Mouse (Mus musculus) embryonic fibroblast, embryonic 13.5 days (primary cell): ENCODE measurements at regions not wholly inside any gene's neighbourhood (a gene's known extent, or its start where the extent isn't known, plus 50 kb on each side); places are given as distances from the start of the nearest gene placed in this dataset.

Source experiments
- H3K27ac ChIP-seq: 2 replicates; pipeline ENCODE4 v1.5.1; 2012; ENCODE audit warnings: low read length, control low read depth, inconsistent platforms; ENCODE audit not compliant: insufficient read depth
- H3K4me1 ChIP-seq: 2 replicates; pipeline ENCODE4 v1.6.1; 2011; ENCODE audit warnings: low read length; ENCODE audit not compliant: control insufficient read depth, insufficient read depth
- H3K4me3 ChIP-seq: 2 replicates; pipeline ENCODE4 v1.5.1; 2011; ENCODE audit warnings: mild to moderate bottlenecking, control low read depth, low read length; ENCODE audit not compliant: insufficient read depth
- CTCF ChIP-seq: IDR thresholded peaks from 2 replicates; pipeline ENCODE4 v1.5.1; 2011; ENCODE audit warnings: mild to moderate bottlenecking, control low read depth, low read length, moderate library complexity, borderline replicate concordance; ENCODE audit not compliant: insufficient read depth
- POLR2A ChIP-seq: IDR thresholded peaks from 2 replicates; pipeline ENCODE4 v1.6.1; 2011; ENCODE audit warnings: low read depth, mild to moderate bottlenecking, control low read depth, low read length, moderate library complexity

DNA sequence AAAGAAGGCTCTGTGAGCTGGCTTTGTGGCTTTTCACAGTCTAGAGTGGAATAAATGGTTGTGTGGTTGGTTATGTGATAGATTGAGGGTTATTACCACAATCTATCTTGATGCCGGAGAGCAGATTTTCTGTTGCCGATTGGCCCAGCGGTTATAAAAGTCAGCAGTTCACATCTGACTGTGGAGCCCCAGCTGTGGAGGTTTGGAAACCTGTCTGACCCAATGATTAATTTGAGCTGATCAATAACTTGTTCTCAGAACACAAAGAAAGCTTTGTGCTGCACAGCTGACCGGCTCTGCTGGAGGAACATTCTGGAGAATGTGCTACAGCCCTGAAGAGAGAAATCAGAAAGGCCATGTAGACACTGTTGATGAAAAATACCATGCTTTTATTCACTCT lies 148.8 kb downstream of the Cdc42ep3 start:
- Histone ChIP-seq H3K27ac (no peak overlapping the region), H3K4me3 (no peak overlapping the region), H3K4me1 (no peaks in the 10 kb centered on the region)
- TF ChIP-seq POLR2A (no peak), CTCF (no peak)

DNA sequence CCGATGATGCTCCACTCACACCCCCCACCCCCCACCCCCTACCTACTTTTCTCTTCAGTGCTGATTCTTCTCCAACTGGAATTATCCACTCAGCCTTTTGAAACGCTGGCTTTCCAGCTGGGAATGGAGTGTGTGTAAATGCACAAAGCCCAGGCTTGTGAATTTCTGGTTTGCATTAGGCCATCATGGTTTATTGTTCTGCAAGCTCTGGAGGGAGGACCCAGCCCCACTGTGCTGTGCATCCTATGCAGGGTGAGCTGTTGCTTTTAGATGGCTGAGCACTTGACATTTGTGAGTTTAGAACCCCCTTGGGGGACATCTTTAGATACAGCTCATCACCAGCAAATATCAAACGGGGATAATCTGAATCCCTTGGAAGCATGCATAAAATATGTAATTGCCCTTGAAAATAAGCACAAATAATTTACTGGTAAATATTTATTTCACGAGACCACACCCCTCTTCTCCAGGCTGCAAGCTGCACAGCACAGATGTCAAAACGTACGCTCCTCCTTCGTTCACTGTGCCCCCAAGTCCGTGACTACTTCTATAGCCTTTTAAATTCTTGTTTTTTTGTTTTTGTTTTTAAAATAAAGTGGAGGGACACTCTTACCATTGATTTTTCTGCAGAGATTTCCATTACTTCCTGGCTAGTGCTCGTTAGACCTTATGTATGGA lies 148.2 kb downstream of the Qpct start:
- Histone ChIP-seq H3K4me3 (no peak overlapping the region), H3K4me1 (no peaks in the 10 kb centered on the region), H3K27ac (peak overlapping the region; percentile 17; the same call in 1 of the 2 replicates)
- TF ChIP-seq CTCF (no peak), POLR2A (no peak)

DNA sequence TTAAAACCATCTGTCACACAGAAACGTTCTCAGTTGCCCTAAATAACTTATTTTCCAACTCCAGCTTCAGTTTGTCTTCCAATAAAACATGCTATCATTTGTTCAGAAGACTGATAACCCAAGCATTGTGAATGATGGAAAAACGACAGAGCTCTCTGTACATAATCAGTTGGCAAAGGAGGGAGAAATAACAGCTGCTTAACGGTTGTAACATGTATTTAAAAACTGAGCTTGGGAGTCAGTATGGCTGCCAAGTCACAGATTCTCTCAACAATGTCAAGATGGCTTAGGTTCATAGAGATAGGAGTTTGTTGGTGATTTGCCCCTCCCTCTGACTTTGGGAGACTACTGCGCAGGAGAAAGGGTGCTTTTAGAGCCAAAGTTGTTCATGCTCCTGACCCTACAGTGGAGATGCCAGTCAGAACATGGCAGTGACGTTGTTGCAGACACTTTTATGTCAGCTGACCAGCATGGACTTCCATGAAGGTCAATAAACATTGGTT lies 140.2 kb downstream of the Qpct start:
- Histone ChIP-seq H3K27ac (no peak overlapping the region), H3K4me3 (no peak overlapping the region), H3K4me1 (no peaks in the 10 kb centered on the region)
- TF ChIP-seq POLR2A (no peak), CTCF (no peak)

DNA sequence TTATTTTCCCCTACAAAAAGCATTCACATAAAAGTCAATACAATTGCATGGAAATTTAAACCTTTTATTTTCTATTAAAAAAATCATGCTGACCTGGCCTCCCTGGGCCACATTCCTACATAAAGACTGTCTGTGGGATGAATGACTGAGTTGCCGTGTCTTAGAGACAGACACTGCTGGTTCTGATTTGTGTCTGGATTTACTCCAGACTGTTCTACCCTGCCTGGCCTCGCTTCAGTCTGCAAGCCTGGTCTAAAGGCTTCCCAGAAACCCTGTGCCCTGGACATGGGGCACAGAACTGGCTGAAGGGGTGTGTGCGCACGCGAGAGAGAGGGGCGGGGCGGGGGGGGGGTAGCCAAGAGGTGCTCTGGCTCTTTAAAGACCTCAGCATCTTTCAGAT lies 136.6 kb downstream of the Qpct start:
- TF ChIP-seq CTCF: no peak
- TF ChIP-seq POLR2A: no peak
- H3K4me3 ChIP-seq: no peak overlapping the region
- H3K4me1 ChIP-seq: no peaks in the 10 kb centered on the region
- no peak overlapping the region; the same call in 1 of the 2 replicates for H3K27ac ChIP-seq

DNA sequence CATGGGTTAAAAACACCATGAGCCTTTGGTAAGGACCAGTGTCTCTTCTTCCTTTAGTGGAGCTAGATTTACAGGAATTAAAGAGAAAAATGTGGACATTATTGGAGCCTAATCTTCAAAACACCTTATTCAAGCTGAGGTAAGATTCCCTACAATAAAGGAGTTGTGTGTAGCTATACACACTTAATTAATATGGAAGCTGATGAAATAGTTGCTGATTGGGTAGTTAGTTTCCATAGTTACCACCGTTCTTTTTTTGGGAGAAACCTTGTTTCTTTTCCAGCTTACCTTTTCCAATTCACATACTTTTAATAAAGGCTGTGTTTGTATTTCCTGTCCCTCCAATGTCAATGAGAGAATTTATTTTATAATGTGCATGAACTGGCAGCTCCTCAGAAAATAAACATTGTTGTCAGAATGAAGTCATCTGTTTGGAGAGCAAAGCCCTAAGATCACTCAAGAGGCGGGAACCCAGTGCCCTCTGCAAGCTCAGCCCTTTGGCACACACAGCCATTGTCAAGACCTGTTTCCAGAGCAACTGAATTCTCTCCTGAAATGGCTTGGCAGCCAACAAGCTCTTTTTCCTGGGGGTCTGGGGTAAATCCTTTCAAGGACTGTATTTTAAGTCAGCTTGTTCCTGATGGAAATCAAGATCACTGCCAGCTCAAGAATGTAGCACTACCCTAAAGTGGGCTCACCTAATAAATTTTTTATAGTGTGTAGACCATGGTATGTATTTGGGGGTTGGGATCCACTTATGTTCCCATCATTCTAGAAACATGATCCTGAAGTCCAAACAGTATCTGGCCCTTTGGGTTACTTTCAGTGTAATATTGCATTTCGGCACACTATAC lies 128.8 kb downstream of the Qpct start:
- TF ChIP-seq CTCF (no peak), POLR2A (no peak)
- H3K4me3 ChIP-seq: no peak overlapping the region
- H3K27ac ChIP-seq: no peak overlapping the region
- H3K4me1 ChIP-seq: peaks cover 4% of the 10 kb centered on the region

DNA sequence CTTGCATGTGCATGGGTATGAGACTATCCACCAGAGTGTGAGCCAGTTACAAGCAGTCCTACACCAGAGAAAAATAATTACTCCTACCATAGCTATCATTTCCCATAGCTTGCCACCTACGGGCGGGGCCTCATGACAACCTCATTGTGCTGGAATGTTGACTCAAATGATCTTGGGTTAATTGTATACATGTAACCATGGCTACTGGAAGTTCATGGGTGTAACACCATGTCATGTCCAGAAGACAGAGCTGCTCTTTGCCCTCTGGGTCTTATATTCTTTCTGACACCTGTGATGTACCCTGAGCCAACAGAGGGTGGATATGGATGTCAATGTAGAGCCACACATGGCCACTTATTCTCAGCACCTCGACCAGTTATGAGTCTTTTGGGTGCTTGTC lies 125.6 kb downstream of the Qpct start:
- no peak overlapping the region for H3K27ac ChIP-seq
- H3K4me1 ChIP-seq: peaks cover 4% of the 10 kb centered on the region
- TF ChIP-seq CTCF (no peak), POLR2A (no peak)
- H3K4me3 ChIP-seq: no peak overlapping the region

DNA sequence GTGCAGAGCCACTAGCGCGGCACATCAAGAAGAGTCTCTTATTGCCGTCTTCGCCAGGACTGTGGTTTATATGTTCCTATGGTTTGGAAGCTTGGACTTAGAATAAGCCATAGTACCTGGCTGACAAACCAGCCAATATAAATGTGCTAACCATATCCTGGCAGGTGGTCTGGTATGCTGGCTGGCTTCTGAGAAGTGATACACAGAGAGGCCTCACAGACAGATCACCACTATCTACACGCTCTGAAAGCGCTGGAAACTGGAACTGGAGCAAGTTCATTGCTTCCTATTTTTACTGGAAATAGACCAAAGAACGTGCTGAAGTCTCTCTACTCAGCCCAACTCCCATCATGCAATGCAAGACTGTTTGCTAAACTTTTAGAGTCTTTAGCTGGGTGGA lies 124.7 kb downstream of the Qpct start:
- H3K27ac ChIP-seq: no peak overlapping the region
- TF ChIP-seq POLR2A: no peak
- TF ChIP-seq CTCF: no peak
- no peak overlapping the region for H3K4me3 ChIP-seq
- peaks cover 4% of the 10 kb centered on the region for H3K4me1 ChIP-seq

DNA sequence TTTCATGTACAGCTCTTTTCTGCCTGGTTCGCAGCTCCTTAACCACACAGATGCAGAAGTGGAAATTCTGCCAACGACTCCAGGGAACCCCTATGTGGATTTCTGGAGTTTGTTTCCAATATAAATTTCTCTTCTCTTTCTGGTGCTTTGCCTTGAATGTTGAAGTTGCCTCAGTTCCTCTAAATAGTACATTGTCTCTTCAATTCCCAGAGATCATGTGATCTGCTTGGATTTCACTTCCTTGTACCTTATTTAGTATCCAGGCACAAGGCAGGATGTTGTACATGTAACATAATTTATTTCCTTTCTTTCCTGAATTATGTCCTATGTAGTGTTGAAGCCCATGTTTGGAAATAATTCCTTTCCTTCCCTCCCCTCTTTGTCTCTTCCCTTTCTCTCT lies 123.7 kb downstream of the Qpct start:
- Histone ChIP-seq H3K4me3 (no peak overlapping the region), H3K27ac (no peak overlapping the region), H3K4me1 (peaks cover 4% of the 10 kb centered on the region)
- TF ChIP-seq POLR2A: no peak
- no peak for TF ChIP-seq CTCF

DNA sequence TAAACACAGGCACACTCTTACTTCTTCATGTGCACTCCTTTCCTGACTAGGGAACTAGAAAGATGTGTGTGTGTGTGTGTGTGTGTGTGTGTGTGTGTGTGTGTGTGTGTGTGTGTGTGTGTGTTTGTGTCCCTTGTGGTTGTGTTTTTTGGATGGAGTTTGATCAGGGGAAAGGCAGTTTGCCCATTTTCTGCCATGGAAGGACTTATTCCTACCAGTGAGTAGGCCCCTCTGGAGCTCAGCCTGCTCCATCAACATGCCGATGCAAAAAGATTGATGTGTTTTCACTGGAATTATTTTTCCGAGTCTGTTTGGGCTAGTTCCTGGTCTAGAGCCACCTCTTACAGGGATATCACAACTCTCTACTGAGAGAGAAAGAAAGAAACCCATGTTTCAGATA lies 120.6 kb downstream of the Qpct start:
- TF ChIP-seq CTCF (no peak), POLR2A (no peak)
- H3K4me1 ChIP-seq: peaks cover 2% of the 10 kb centered on the region
- peak overlapping the region; percentile 69; the same call in 1 of the 2 replicates for H3K27ac ChIP-seq
- H3K4me3 ChIP-seq: no peak overlapping the region

DNA sequence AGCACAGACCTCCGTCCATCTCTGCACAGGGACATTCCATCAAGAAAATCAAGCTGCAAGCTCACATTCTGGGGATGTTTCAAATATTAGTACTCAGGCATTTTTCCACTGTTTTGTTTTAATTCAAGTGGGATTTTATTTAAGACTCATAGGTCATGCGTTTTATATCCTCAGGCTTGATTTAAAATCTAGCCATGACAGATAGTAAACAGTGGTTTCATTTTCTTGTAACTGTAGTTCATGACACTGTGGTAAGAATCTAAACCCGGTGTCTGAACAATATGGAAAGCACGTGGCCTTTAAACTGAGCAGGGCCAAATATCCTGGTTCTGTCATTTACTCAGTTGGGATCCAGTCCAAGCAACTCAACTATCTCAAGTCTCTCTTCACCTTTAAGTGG lies 119.0 kb downstream of the Qpct start:
- H3K4me3 ChIP-seq: no peak overlapping the region
- H3K27ac ChIP-seq: peak overlapping the region; percentile 80
- no peaks in the 10 kb centered on the region; the same call in 1 of the 2 replicates for H3K4me1 ChIP-seq
- TF ChIP-seq POLR2A (no peak), CTCF (no peak)
